In the genomic region with DNA sequence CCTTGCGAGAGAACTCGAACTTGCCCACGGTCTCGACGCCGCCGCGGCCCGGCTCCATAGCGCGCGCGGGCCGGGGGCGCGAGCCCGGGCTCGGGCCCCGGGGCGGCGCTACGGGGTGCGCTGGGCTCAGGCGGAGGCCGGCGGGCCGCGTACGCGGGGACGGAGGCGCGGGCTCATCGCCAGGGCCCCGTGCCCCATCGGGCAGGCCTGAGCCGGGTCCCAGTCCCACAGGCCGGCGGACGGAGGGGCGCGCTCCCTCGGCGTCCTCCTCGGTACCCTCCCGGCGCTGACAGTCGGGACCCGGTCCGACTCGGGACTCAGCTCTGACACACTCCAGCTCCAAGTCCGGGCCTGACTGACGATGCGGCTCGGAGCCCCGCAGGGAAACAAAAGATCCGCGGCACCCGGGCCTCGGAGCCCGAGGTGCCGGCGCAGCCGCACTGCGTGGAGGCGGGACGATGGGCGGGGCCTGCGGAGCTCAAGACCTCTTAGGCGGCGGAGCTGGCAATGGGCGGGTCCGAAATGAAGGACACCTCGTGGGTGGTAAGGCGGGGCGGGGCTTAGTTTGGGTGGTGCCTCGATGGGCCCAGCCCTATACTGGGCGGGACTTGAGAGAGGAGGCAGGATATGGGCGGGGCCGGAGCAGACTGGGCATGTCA, we compare ENCODE assay signal across 8 mouse cellular contexts. TPM values are rescaled to one million over a fixed set of nuclear protein-coding genes. Genes with fewer than 3 reads are reported as not detected.
A peak's percentile ranks its signal among the peaks of the same experiment; 100 is the strongest.
DNase-seq lines count a peak whose midpoint lies in the region; ATAC-seq and TF ChIP-seq lines count a peak whose summit lies in the region.

A gene (minus strand): TSS at position 431 of the 659 bp plus-strand sequence.

- peak within 1 kb of the TSS; percentile 96 for H3K9ac ChIP-seq in embryonic facial prominence, embryonic 15.5 days
- H3K9ac ChIP-seq in kidney, embryonic 14.5 days (ENCODE audit: low read depth, low read length): peak within 1 kb of the TSS; percentile 97
- H3K9ac ChIP-seq in limb, embryonic 15.5 days: peak within 1 kb of the TSS; percentile 98

- ATAC-seq in embryonic facial prominence, embryonic 15.5 days (ENCODE audit: insufficient number of reproducible peaks, low FRiP score, low TSS enrichment, low read depth): peak; percentile 97
- peak; percentile 96 for ATAC-seq in kidney, embryonic 14.5 days (ENCODE audit: low FRiP score, low TSS enrichment)
- ATAC-seq in limb, embryonic 15.5 days (ENCODE audit: insufficient number of reproducible peaks, low FRiP score, low TSS enrichment, low read depth): peak; percentile 95

- no peaks in the 10 kb centered on the region; the same call in 1 of the 2 replicates for H3K4me1 ChIP-seq in bone marrow, adult 2 months (ENCODE audit: control insufficient read depth, insufficient read depth, low read length)
- H3K4me1 ChIP-seq in embryonic facial prominence, embryonic 15.5 days: peaks cover 43% of the 10 kb centered on the region
- H3K4me1 ChIP-seq in kidney, embryonic 14.5 days (ENCODE audit: control insufficient read depth, insufficient read depth, low read length): peaks cover 15% of the 10 kb centered on the region
- H3K4me1 ChIP-seq in limb, embryonic 15.5 days: peaks cover 38% of the 10 kb centered on the region

- peak within 1 kb of the TSS; percentile 84 for H3K4me2 ChIP-seq in embryonic facial prominence, embryonic 15.5 days (replicated peaks)
- H3K4me2 ChIP-seq in kidney, embryonic 14.5 days (replicated peaks; ENCODE audit: low read depth, low read length): peak within 1 kb of the TSS; percentile 87
- H3K4me2 ChIP-seq in limb, embryonic 15.5 days: peak within 1 kb of the TSS; percentile 82

- H3K36me3 ChIP-seq in embryonic facial prominence, embryonic 15.5 days: peaks cover 13% of the 10 kb centered on the region; the same call in 1 of the 2 replicates
- H3K36me3 ChIP-seq in kidney, embryonic 14.5 days (ENCODE audit: control insufficient read depth, insufficient read depth, low read length): peaks cover 9% of the 10 kb centered on the region; the same call in 1 of the 2 replicates
- H3K36me3 ChIP-seq in limb, embryonic 15.5 days: peaks cover 12% of the 10 kb centered on the region

- DNase-seq in 416B (ENCODE audit: low read depth): peak; percentile 99
- peak; percentile 99 to 100 for DNase-seq in heart, adult 9 months (ENCODE audit: low spot score in 2 of 2)
- peak; percentile 99 to 100 for DNase-seq in monocyte, adult 2 months (ENCODE audit: low read depth in 1 of 2, low spot score in 2 of 2)
- DNase-seq in spleen, postnatal 36 days (ENCODE audit: low spot score in 2 of 2): peak; percentile 100

- no peaks in the 10 kb centered on the region for H3K9me3 ChIP-seq in embryonic facial prominence, embryonic 15.5 days (replicated peaks)
- H3K9me3 ChIP-seq in kidney, embryonic 14.5 days (ENCODE audit: control insufficient read depth, low read length): no peaks in the 10 kb centered on the region
- no peaks in the 10 kb centered on the region for H3K9me3 ChIP-seq in limb, embryonic 15.5 days

- WGBS in bone marrow, adult 2 months: under 1% methylated on average over 80 of the region's 80 CpGs
- under 1% methylated on average over 75 of the region's 80 CpGs for WGBS in embryonic facial prominence, embryonic 15.5 days
- under 1% methylated on average over 67 of the region's 80 CpGs for WGBS in kidney, embryonic 14.5 days
- WGBS in limb, embryonic 15.5 days: under 1% methylated on average over 80 of the region's 80 CpGs

- peak within 1 kb of the TSS; percentile 93 for H3K4me3 ChIP-seq in bone marrow, adult 2 months (replicated peaks; ENCODE audit: control insufficient read depth, low read depth, low read length)
- H3K4me3 ChIP-seq in embryonic facial prominence, embryonic 15.5 days (replicated peaks): peak within 1 kb of the TSS; percentile 96
- H3K4me3 ChIP-seq in kidney, embryonic 14.5 days (ENCODE audit: low read length): peak within 1 kb of the TSS; percentile 86
- H3K4me3 ChIP-seq in limb, embryonic 15.5 days: peak within 1 kb of the TSS; percentile 80

- peak within 1 kb of the TSS; percentile 92 for H3K27ac ChIP-seq in bone marrow, adult 2 months (ENCODE audit: control insufficient read depth, insufficient read depth, low read depth, low read length, poor library complexity)
- peak within 1 kb of the TSS; percentile 88 for H3K27ac ChIP-seq in embryonic facial prominence, embryonic 15.5 days (replicated peaks)
- H3K27ac ChIP-seq in kidney, embryonic 14.5 days (ENCODE audit: low read depth, low read length): peak within 1 kb of the TSS; percentile 69
- H3K27ac ChIP-seq in limb, embryonic 15.5 days: peak within 1 kb of the TSS; percentile 90

- TF ChIP-seq CTCF in bone marrow, adult 2 months (IDR thresholded peaks at IDR 0.05; ENCODE audit: control insufficient read depth, insufficient read depth, low read length): no peak

- no peaks in the 10 kb centered on the region for H3K27me3 ChIP-seq in embryonic facial prominence, embryonic 15.5 days
- no peaks in the 10 kb centered on the region for H3K27me3 ChIP-seq in kidney, embryonic 14.5 days (ENCODE audit: control insufficient read depth, insufficient read depth, low read length)
- no peaks in the 10 kb centered on the region for H3K27me3 ChIP-seq in limb, embryonic 15.5 days

- peak; percentile 97 for TF ChIP-seq POLR2A in bone marrow, adult 2 months (IDR thresholded peaks at IDR 0.05; ENCODE audit: borderline replicate concordance, control insufficient read depth, low read depth, low read length)

RNA-seq across cellular contexts. Expression of the gene that starts here (rescaled TPM):
- 25.6 and 64.6 TPM in 2 replicates for polyA plus RNA-seq in bone marrow, adult 2 months (2011; ENCODE audit: insufficient read depth, insufficient read length, low replicate concordance, missing spikeins)
- 18.6 and 21.4 TPM in 2 replicates for polyA plus RNA-seq in embryonic facial prominence, embryonic 15.5 days (2015; fragmentation: Nextera tagmentation; extraction: Ambion mirVana)
- 33.6 and 34.6 TPM in 2 replicates for polyA plus RNA-seq in kidney, embryonic 14.5 days (2014; fragmentation: Nextera tagmentation; extraction: Ambion mirVana)
- 15.2 and 17.6 TPM in 2 replicates for polyA plus RNA-seq in limb, embryonic 15.5 days (2015; fragmentation: Nextera tagmentation; extraction: Ambion mirVana)

Comparison
In these comparisons a context has a peak if more than half of its experiments do, and no peak if none do; other contexts are left out.
1. Peak in every context shown above with its lines: DNase-seq, ATAC-seq, H3K4me3 ChIP-seq and H3K27ac ChIP-seq.